Comparison of ENCODE assay signal across 9 mouse cellular contexts in the genomic region with DNA sequence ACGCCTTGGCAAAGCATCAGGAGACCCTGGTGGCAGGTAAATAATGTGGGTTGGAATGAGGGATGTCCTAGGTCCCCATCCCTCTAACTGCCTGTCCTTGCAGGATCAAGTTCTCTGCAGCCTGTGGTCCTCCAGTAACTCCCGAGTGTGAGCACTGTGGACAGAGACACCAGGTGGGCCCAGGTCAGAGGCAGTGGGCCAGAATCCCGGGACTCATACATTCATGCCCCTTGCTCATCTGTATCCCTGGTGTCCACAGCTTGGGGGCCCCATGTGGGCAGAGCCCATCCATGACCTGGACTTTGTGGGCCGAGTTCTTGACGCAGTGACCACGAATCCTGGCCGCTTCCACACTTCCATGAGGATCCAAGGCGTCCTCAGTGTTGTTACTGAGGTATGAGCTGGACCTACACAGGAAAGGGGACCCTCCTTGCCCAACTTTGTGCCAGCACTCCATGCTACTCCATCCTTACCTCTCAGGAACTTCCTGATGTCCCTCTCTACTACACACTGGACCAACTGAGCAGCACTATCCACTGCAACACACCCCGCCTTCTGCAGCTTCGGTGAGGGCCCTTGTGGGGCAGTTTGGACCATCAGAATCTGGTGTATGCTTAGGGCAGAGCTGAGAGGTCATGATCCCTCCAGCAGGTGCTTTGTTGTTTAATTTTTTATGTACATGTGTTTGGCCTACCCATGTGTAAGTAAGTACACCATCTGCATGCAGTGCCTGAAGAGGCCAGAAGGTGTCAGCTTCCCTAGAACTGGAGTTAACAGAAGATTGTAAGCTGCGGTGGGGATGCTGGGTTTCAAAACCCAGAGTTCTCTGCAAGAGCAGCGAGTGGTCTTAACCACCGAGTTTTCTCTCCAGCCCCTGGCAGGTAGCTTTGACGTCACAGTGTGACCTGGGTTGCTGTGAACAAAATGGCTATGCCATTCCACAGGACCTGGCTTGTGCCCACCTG. TPM values are rescaled to one million over a fixed set of nuclear protein-coding genes. Genes with fewer than 3 reads are reported as not detected.
A peak's percentile ranks its signal among the peaks of the same experiment; 100 is the strongest.
DNase-seq lines count a peak whose midpoint lies in the region; ATAC-seq and TF ChIP-seq lines count a peak whose summit lies in the region.
"Had no signal": no experiment of that assay in that cellular context is flagged by ENCODE, and none has a peak within 500 bp of the region (broad histone marks: within the 10 kb centered on the region; RNA-seq: fewer than 3 reads in every experiment).

No protein-coding gene starts in this region.

- H3K4me3 ChIP-seq in intestine, postnatal 0 days (ENCODE audit: low read depth, low read length), result no peak overlapping the region
- H3K4me3 ChIP-seq in intestine, embryonic 16.5 days (ENCODE audit: low read length), result no peak overlapping the region
- H3K4me3 ChIP-seq in thymus, adult 2 months (ENCODE audit: control insufficient read depth, insufficient read depth, low read length), result no peak overlapping the region
- H3K4me3 ChIP-seq: embryonic facial prominence, embryonic 13.5 days had no signal

- no peak for TF ChIP-seq POLR2A in thymus, adult 2 months (IDR thresholded peaks at IDR 0.05; ENCODE audit: control insufficient read depth, extremely low read depth, insufficient read depth, low read length, poor library complexity)

- TF ChIP-seq CTCF in intestine, postnatal 0 days (IDR thresholded peaks at IDR 0.05; ENCODE audit: low read depth), result peak; percentile 70
- TF ChIP-seq CTCF in thymus, adult 2 months (IDR thresholded peaks at IDR 0.05; ENCODE audit: borderline replicate concordance, control insufficient read depth, extremely low read depth, insufficient read depth, low read length, poor library complexity), result no peak

- H3K27ac ChIP-seq in intestine, postnatal 0 days (ENCODE audit: low read depth, low read length), result no peak overlapping the region
- no peak overlapping the region for H3K27ac ChIP-seq in intestine, embryonic 16.5 days (ENCODE audit: low read length)
- no peak overlapping the region for H3K27ac ChIP-seq in thymus, adult 2 months (ENCODE audit: control insufficient read depth, insufficient read depth, low read length)
- H3K27ac ChIP-seq: embryonic facial prominence, embryonic 13.5 days had no signal

- H3K4me1 ChIP-seq in intestine, postnatal 0 days (replicated peaks; ENCODE audit: control insufficient read depth, insufficient read depth, low read length), result no peaks in the 10 kb centered on the region
- H3K4me1 ChIP-seq in intestine, embryonic 16.5 days (ENCODE audit: control insufficient read depth, insufficient read depth, low read length), result peaks cover 7% of the 10 kb centered on the region
- peaks cover 35% of the 10 kb centered on the region for H3K4me1 ChIP-seq in thymus, adult 2 months (replicated peaks; ENCODE audit: control insufficient read depth, insufficient read depth, low read length)

- no peak for ATAC-seq in intestine, postnatal 0 days
- ATAC-seq in intestine, embryonic 16.5 days, result no peak

- no peak overlapping the region for H3K9ac ChIP-seq in intestine, postnatal 0 days (ENCODE audit: low read depth, low read length)
- H3K9ac ChIP-seq in intestine, embryonic 16.5 days (ENCODE audit: low read depth, low read length), result no peak overlapping the region
- H3K9ac ChIP-seq: embryonic facial prominence, embryonic 13.5 days had no signal

- peaks cover 6% of the 10 kb centered on the region for H3K27me3 ChIP-seq in intestine, postnatal 0 days (replicated peaks; ENCODE audit: control insufficient read depth, insufficient read depth, low read length)
- H3K27me3 ChIP-seq in intestine, embryonic 16.5 days (replicated peaks; ENCODE audit: control insufficient read depth, insufficient read depth, low read length), result peaks cover 5% of the 10 kb centered on the region
- H3K27me3 ChIP-seq in thymus, adult 2 months (ENCODE audit: control insufficient read depth, insufficient read depth, low read length), result no peaks in the 10 kb centered on the region

- H3K4me2 ChIP-seq in intestine, postnatal 0 days (replicated peaks; ENCODE audit: low read depth), result no peak overlapping the region
- H3K4me2 ChIP-seq in intestine, embryonic 16.5 days (ENCODE audit: low read depth, low read length), result no peak overlapping the region
- H3K4me2 ChIP-seq: embryonic facial prominence, embryonic 13.5 days had no signal

- WGBS in intestine, postnatal 0 days, result 89% methylated on average over 14 of the region's 14 CpGs
- 90% methylated on average over 14 of the region's 14 CpGs for WGBS in intestine, embryonic 16.5 days
- WGBS in thymus, adult 2 months, result 79% methylated on average over 14 of the region's 14 CpGs

- DNase-seq in thymus, adult 2 months, result peak; percentile 64
- no peak for DNase-seq in thymus, adult 18-20 months
- DNase-seq in embryo, embryonic 11 days, result peak; percentile 55
- peak; percentile 75 for DNase-seq in retina, postnatal 1 day
- DNase-seq in layer of hippocampus, adult 9-11 months, result no peak
- DNase-seq in left cerebral cortex, adult 9 months (ENCODE audit: low spot score in 2 of 2), result no peak

- H3K9me3 ChIP-seq in intestine, postnatal 0 days (ENCODE audit: control insufficient read depth), result no peaks in the 10 kb centered on the region
- H3K9me3 ChIP-seq in intestine, embryonic 16.5 days (ENCODE audit: control insufficient read depth, low read length), result no peaks in the 10 kb centered on the region
- H3K9me3 ChIP-seq: embryonic facial prominence, embryonic 13.5 days had no signal

- H3K36me3 ChIP-seq in intestine, postnatal 0 days (ENCODE audit: control insufficient read depth, insufficient read depth), result peaks cover 48% of the 10 kb centered on the region
- H3K36me3 ChIP-seq in intestine, embryonic 16.5 days (ENCODE audit: control insufficient read depth, insufficient read depth, low read length), result peaks cover 15% of the 10 kb centered on the region
- H3K36me3 ChIP-seq in thymus, adult 2 months (ENCODE audit: control insufficient read depth, insufficient read depth, low read length), result no peaks in the 10 kb centered on the region

RNA-seq across cellular contexts. Expression of a gene that starts 3.8 kb away (rescaled TPM):
- polyA plus RNA-seq in intestine, postnatal 0 days (2015; fragmentation: Nextera tagmentation; extraction: Ambion mirVana), result 3.5 and 3.9 TPM in 2 replicates
- 4.9 and 5.0 TPM in 2 replicates for polyA plus RNA-seq in intestine, embryonic 16.5 days (2015; fragmentation: Nextera tagmentation; extraction: Ambion mirVana)
- polyA plus RNA-seq in thymus, adult 2 months (2012; rRNA removed), result 7.1 and 7.5 TPM in 2 replicates

RNA-seq across cellular contexts. Expression of a gene that starts 9.8 kb away (rescaled TPM):
- 9.3 and 9.8 TPM in 2 replicates for polyA plus RNA-seq in intestine, postnatal 0 days (2015; fragmentation: Nextera tagmentation; extraction: Ambion mirVana)
- 11.0 and 14.8 TPM in 2 replicates for polyA plus RNA-seq in intestine, embryonic 16.5 days (2015; fragmentation: Nextera tagmentation; extraction: Ambion mirVana)
- polyA plus RNA-seq in thymus, adult 2 months (2012; rRNA removed), result 155 and 182 TPM in 2 replicates

RNA-seq across cellular contexts. Expression of a gene that starts 11.3 kb away (rescaled TPM):
- polyA plus RNA-seq in intestine, postnatal 0 days (2015; fragmentation: Nextera tagmentation; extraction: Ambion mirVana), result 22.3 and 23.7 TPM in 2 replicates
- 60.0 and 67.1 TPM in 2 replicates for polyA plus RNA-seq in intestine, embryonic 16.5 days (2015; fragmentation: Nextera tagmentation; extraction: Ambion mirVana)
- polyA plus RNA-seq in thymus, adult 2 months (2012; rRNA removed), result 169 and 181 TPM in 2 replicates

RNA-seq across cellular contexts. Expression of a gene that starts 25.4 kb away (rescaled TPM):
- 1.0 and 1.5 TPM in 2 replicates for polyA plus RNA-seq in intestine, postnatal 0 days (2015; fragmentation: Nextera tagmentation; extraction: Ambion mirVana)
- polyA plus RNA-seq in intestine, embryonic 16.5 days (2015; fragmentation: Nextera tagmentation; extraction: Ambion mirVana), result 2.0 and 2.6 TPM in 2 replicates
- polyA plus RNA-seq in thymus, adult 2 months (2012; rRNA removed), result 1.8 and 2.6 TPM in 2 replicates

RNA-seq across cellular contexts. Expression of a gene that starts 34.8 kb away (rescaled TPM):
- 77.3 and 79.4 TPM in 2 replicates for polyA plus RNA-seq in intestine, postnatal 0 days (2015; fragmentation: Nextera tagmentation; extraction: Ambion mirVana)
- polyA plus RNA-seq in intestine, embryonic 16.5 days (2015; fragmentation: Nextera tagmentation; extraction: Ambion mirVana), result 77.7 and 78.7 TPM in 2 replicates
- polyA plus RNA-seq in thymus, adult 2 months (2012; rRNA removed), result 29.2 and 33.7 TPM in 2 replicates

Comparison
In these comparisons a context has a peak if more than half of its experiments do, and no peak if none do; other contexts are left out.
1. DNase-seq: peak in thymus, adult 2 months (single experiment), embryo, embryonic 11 days (single experiment) and retina, postnatal 1 day (single experiment); none in thymus, adult 18-20 months (0 of 2), layer of hippocampus, adult 9-11 months (single experiment) and left cerebral cortex, adult 9 months (0 of 2).